Mouse (Mus musculus): ENCODE data around the gene Olfr124.

Olfr124 gene

DNA sequence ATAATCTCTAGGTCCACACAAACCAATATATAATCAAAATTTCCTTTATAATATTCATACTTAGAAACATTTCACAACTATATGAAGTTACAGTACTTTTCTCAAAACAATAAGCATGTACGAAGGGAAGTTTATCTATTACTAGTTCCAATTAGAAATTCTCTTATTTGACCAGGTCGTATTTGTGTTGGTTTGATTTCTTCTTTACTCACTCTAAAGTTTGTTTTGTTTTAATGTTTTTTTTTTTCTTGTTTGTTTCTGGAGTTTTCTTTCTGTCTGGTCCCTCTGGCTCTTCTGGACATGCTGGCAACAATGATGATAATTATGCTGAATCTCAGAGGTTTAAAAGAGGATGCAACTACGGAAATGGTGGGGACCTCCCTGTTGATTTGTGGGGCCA is at the start of gene Olfr124:
Gene Olfr124 (plus strand): TSS at position 301 of the 400 bp plus-strand sequence.
- DNase-seq = no peak

DNA sequence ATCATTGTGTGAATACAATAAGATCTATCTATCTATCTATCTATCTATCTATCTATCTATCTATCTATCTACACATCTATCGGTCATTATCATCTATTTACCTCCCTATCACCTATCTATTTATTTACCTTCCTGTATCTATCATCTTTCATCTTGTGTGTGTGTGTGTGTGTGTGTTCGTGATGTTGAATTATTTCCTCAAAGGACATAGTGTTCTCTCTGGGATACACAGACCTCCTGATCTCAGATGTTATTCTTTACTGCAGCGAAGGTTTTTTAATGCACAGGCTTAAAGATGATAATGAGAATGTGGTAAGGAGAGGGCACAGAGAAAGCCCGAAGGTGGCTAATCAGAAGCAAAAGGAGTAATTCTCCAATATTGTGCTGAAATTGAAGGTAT is 31.4 kb upstream of the Olfr124 start, which contains the start of gene Olfr122:
Gene Olfr122 (plus strand): TSS at position 301 of the 400 bp plus-strand sequence.
- no peak for DNase-seq

DNA sequence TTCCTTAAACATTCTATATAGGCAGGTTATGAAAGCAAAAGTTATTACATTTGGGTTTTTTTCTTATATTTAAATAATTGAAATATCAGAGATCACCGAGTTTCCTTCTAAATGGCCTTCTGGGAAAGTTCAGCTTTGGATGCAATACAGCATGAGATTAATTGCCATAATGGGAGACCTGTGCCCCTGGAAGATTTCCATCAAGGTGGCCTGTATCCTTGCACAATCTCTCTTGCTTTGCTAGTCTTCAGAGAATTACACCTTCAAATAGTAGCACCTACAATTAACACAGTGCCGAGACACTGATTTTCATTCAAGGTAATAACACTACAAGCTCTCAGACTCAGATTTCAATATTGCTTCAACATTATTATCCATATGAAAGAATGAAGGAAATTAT is 6.5 kb upstream of the Olfr124 start, which contains the start of gene Olfr123:
Gene Olfr123 (plus strand): TSS at position 301 of the 400 bp plus-strand sequence.
- no peak for DNase-seq

DNA sequence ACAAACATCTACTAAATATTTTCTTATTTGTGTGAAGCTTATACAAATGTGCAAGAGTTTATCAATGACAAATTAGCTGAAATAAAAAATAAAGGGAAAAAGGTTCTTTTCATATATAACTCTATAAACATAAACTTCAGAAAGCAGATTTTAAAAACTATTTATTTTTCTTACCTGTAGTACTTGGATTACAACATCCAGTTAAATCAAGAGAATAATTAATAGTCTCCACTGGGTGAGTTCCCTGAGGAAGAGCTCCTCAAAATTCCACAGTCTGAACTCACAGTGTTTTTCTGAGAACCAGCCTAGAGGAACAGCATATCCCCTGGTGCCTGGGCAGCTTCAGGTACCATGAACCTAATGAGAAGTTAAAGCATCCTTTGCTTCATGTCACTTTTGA is 33.0 kb downstream of the Olfr124 start, which contains the start of gene Olfr125:
Gene Olfr125 (plus strand): TSS at position 301 of the 400 bp plus-strand sequence.
- no peak for DNase-seq

DNA sequence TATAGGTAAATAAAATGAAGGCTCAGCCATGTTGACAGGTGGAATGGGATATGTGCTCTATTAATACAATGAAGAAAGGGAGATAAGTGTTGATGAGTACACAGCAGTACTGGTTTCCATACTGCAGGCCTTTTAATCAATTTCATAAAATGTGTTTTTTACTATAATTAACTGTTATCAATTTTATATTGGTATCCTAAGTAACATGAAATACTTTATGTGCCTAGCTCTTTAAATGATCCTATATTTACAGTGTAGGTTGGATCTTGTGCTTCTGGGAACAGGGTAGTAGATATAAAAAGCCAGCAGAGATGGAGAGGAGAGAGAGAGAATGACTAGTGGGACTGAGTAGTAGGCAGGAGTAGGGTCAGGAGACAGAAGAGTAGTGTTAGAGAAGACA is 47.5 kb downstream of the Olfr124 start, which contains the start of gene Olfr126:
Gene Olfr126 (plus strand): TSS at position 301 of the 400 bp plus-strand sequence.
- no peak for DNase-seq

Measured in kidney, postnatal 36 days (tissue).